Mouse (Mus musculus) liver, embryonic 13.5 days (tissue): Measurements from ENCODE around the gene Prss41. TPM values are rescaled to one million over a fixed set of nuclear protein-coding genes. Genes with fewer than 3 reads are reported as not detected.

Source experiments
- ATAC-seq: fragments of 200-750 bp; cut with Nextera tagmentation; 2 replicates; pipeline ENCODE4 v1.8.0; 2017; ENCODE audit warnings: low read depth, mild to moderate bottlenecking, moderate number of reproducible peaks, moderate library complexity
- DNase-seq: peaks from one replicate; pipeline ENCODE4 v3.0.0; 2022
- H3K27ac ChIP-seq: fragments of 300-500 bp; sonication (generic); 2 replicates; pipeline ENCODE4 v1.5.1; 2015; ENCODE audit warnings: moderate library complexity, mild to moderate bottlenecking, inconsistent platforms
- H3K27me3 ChIP-seq: fragments of 300-500 bp; sonication (generic); 2 replicates; pipeline ENCODE4 v1.6.1; 2015; ENCODE audit warnings: mild to moderate bottlenecking, inconsistent platforms
- H3K36me3 ChIP-seq: fragments of 300-500 bp; sonication (generic); 2 replicates; pipeline ENCODE4 v1.6.1; 2015; ENCODE audit warnings: mild to moderate bottlenecking, inconsistent platforms
- H3K4me1 ChIP-seq: fragments of 300-500 bp; sonication (generic); replicated peaks from 2 replicates; pipeline ENCODE4 v1.6.1; 2015; ENCODE audit warnings: inconsistent platforms
- H3K4me2 ChIP-seq: fragments of 300-500 bp; sonication (generic); 2 replicates; pipeline ENCODE4 v1.6.1; 2015; ENCODE audit warnings: inconsistent platforms, mild to moderate bottlenecking, moderate library complexity
- H3K4me3 ChIP-seq: fragments of 300-500 bp; sonication (generic); replicated peaks from 2 replicates; pipeline ENCODE4 v1.5.1; 2015; ENCODE audit warnings: mild to moderate bottlenecking, inconsistent platforms
- H3K9ac ChIP-seq: fragments of 300-500 bp; sonication (generic); 2 replicates; pipeline ENCODE4 v1.6.1; 2015; ENCODE audit warnings: mild to moderate bottlenecking, inconsistent platforms
- H3K9me3 ChIP-seq: fragments of 300-500 bp; sonication (generic); replicated peaks from 2 replicates; pipeline ENCODE4 v1.6.1; 2016; ENCODE audit warnings: inconsistent platforms
- WGBS: fragments of 180-500 bp; shearing (Covaris S2); methylation state at CpG from one replicate; pipeline ENCODE4 v1.1.7; 2015; ENCODE audit not compliant: insufficient replicate concordance; 5-methylcytosine and 5-hydroxymethylcytosine counted together
- polyA plus RNA-seq: library from polyadenylated mRNA; unstranded; fragments of >200 nt; fragmentation: Nextera tagmentation; extraction: Ambion mirVana; gene quantifications from 2 replicates; pipeline ENCODE4 v1.2.1, GENCODE M21; 2015

Gene Prss41
- polyA plus RNA-seq, 1 experiment from 2014 or later = 0.22 TPM

DNA sequence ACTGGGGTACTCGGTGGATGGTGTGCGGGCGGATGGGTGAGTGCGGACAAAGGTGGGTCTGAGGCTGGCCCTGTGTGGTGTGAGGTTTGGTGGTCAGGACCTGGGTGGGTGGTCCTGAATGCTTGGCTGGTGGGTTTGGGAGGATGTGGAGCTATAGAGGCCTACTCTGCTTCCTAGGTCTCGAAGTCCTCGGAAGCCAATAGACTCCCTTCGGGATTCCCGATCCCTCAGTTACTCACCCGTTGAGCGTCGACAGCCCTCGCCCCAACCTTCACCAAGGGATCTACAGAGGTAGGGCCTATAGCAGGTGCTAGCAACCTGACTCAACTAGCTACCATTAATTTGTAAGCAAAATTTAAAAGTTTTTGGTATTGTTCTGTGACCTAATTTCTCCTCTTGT lies 20.4 kb downstream of the Prss41 start:
- no peak overlapping the region; the same call in 1 of the 2 replicates for H3K27ac ChIP-seq
- H3K9me3 ChIP-seq = peaks cover 15% of the 10 kb centered on the region
- no peak overlapping the region for H3K4me2 ChIP-seq
- H3K27me3 ChIP-seq = no peaks in the 10 kb centered on the region
- ATAC-seq (no peak), DNase-seq (no peak)
- H3K9ac ChIP-seq = no peak overlapping the region
- peaks cover 27% of the 10 kb centered on the region for H3K4me1 ChIP-seq
- H3K4me3 ChIP-seq = no peak overlapping the region
- 90% methylated on average over 12 of the region's 12 CpGs for WGBS
- H3K36me3 ChIP-seq = peaks cover 87% of the 10 kb centered on the region

DNA sequence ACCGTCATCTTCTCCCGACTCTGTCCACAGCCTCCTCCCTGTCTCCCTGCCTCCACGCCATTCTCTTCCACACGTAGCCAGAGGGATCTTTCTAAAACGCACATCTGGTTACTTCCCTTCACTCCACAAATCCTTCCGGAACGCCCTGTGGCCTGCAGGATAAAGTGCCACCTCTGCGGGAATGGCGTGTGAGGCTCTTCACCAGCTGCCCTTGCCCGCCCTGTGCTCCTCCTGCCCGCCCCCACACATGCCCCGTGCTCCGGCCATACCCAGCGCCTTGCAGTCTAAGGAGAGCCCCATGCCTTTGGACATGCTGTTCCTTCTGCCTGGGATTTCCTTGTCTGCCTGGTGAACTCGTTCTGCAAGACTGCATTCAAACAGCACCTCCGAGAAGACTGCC lies 21.0 kb downstream of the Prss41 start:
- WGBS = 87% methylated on average over 16 of the region's 16 CpGs
- DNase-seq (no peak), ATAC-seq (no peak)
- Histone ChIP-seq H3K27ac (no peak overlapping the region; the same call in 1 of the 2 replicates), H3K27me3 (no peaks in the 10 kb centered on the region), H3K36me3 (peaks cover 93% of the 10 kb centered on the region), H3K4me3 (no peak overlapping the region), H3K4me1 (peaks cover 23% of the 10 kb centered on the region), H3K9ac (no peak overlapping the region), H3K4me2 (no peak overlapping the region), H3K9me3 (peaks cover 21% of the 10 kb centered on the region)

DNA sequence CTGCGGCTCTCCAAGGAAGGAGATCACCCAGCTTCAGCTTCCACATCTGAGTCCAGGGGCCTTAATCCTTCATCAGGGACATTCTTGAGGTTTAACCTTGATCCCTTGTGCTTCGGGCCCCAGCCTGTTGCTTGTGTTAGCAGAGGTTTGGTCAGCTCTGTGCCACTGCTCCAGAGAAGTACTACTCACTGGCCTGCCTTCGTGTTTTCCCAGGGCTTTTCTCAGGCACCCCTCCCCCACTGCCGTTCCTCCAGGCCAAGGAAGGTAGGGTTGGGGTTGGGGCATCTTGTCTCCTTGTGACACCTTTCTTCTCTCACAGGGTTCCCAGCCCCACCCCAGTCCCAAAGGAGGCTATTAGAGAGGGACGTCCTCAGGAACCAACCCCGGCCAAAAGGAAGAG lies 21.9 kb downstream of the Prss41 start:
- H3K27me3 ChIP-seq = no peaks in the 10 kb centered on the region
- peaks cover 14% of the 10 kb centered on the region for H3K4me1 ChIP-seq
- no peak overlapping the region for H3K27ac ChIP-seq
- H3K9me3 ChIP-seq = peaks cover 29% of the 10 kb centered on the region
- H3K4me2 ChIP-seq = no peak overlapping the region
- H3K9ac ChIP-seq = no peak overlapping the region
- no peak overlapping the region for H3K4me3 ChIP-seq
- DNase-seq (no peak), ATAC-seq (no peak)
- WGBS = 75% methylated on average over 6 of the region's 6 CpGs
- H3K36me3 ChIP-seq = peaks cover 99% of the 10 kb centered on the region

GRCm38 (mm10) chr17:23820731-23821130 lies 23.2 kb downstream of the Prss41 start:
- H3K27ac ChIP-seq = no peak overlapping the region
- no peak overlapping the region for H3K9ac ChIP-seq
- ATAC-seq = no peak
- DNase-seq = no peak
- H3K9me3 ChIP-seq = peaks cover 32% of the 10 kb centered on the region
- H3K36me3 ChIP-seq = peaks cover 100% of the 10 kb centered on the region
- no peaks in the 10 kb centered on the region for H3K27me3 ChIP-seq
- no peak overlapping the region for H3K4me2 ChIP-seq
- H3K4me1 ChIP-seq = 0 out of 2 replicates have a peak, but pooled peaks cover 3% of the 10 kb centered on the region
- 90% methylated on average over 5 of the region's 5 CpGs for WGBS
- no peak overlapping the region for H3K4me3 ChIP-seq

GRCm38 (mm10) chr17:23819235-23819634 lies 24.7 kb downstream of the Prss41 start:
- Histone ChIP-seq H3K4me1 (no peaks in the 10 kb centered on the region), H3K4me2 (no peak overlapping the region), H3K36me3 (peaks cover 100% of the 10 kb centered on the region), H3K27me3 (no peaks in the 10 kb centered on the region), H3K4me3 (no peak overlapping the region), H3K9me3 (peaks cover 42% of the 10 kb centered on the region), H3K9ac (no peak overlapping the region), H3K27ac (no peak overlapping the region)
- DNase-seq (no peak), ATAC-seq (no peak)
- WGBS = 96% methylated on average over 25 of the region's 25 CpGs

- Histone ChIP-seq H3K27ac (no peak overlapping the region), H3K9me3 (peaks cover 42% of the 10 kb centered on the region), H3K27me3 (no peaks in the 10 kb centered on the region), H3K4me2 (no peak overlapping the region), H3K9ac (no peak overlapping the region), H3K36me3 (peaks cover 100% of the 10 kb centered on the region), H3K4me1 (no peaks in the 10 kb centered on the region), H3K4me3 (no peak overlapping the region)
- WGBS = 94% methylated on average over 8 of the region's 8 CpGs
- no peak for DNase-seq
- ATAC-seq = no peak
Measured at GRCm38 (mm10) chr17:23818579-23818978, 25.4 kb downstream of the Prss41 start.

DNA sequence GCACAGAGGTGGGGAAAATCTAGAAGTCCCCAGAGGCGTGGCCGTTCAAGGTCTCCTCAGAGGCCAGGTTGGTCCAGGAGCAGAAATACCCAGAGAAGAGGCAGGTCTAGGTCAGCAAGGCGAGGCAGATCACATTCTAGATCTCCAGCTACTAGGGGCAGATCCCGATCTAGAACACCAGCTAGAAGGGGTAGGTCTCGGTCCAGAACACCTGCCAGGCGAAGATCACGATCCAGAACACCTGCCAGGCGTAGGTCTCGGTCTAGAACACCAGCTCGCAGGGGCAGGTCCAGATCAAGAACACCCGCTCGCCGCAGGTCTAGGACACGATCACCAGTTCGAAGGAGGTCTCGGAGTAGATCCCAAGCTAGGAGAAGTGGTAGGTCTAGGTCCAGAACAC lies 28.3 kb downstream of the Prss41 start:
- Histone ChIP-seq H3K27ac (no peak overlapping the region), H3K4me1 (no peaks in the 10 kb centered on the region), H3K27me3 (no peaks in the 10 kb centered on the region), H3K36me3 (peaks cover 97% of the 10 kb centered on the region), H3K9me3 (peaks cover 42% of the 10 kb centered on the region), H3K9ac (no peak overlapping the region), H3K4me2 (no peak overlapping the region), H3K4me3 (no peak overlapping the region)
- WGBS = 94% methylated on average over 16 of the region's 16 CpGs
- ATAC-seq (no peak), DNase-seq (no peak)

- H3K4me3 ChIP-seq = no peak overlapping the region
- no peaks in the 10 kb centered on the region for H3K9me3 ChIP-seq
- 95% methylated on average over 3 of the region's 3 CpGs for WGBS
- H3K27me3 ChIP-seq = no peaks in the 10 kb centered on the region
- DNase-seq (no peak), ATAC-seq (no peak)
- peaks cover 31% of the 10 kb centered on the region for H3K4me1 ChIP-seq
- H3K36me3 ChIP-seq = peaks cover 64% of the 10 kb centered on the region
- H3K27ac ChIP-seq = no peak overlapping the region
- no peak overlapping the region for H3K4me2 ChIP-seq
- H3K9ac ChIP-seq = no peak overlapping the region
Measured at GRCm38 (mm10) chr17:23807918-23808317, 36.1 kb downstream of the Prss41 start.

GRCm38 (mm10) chr17:23806867-23807266 lies 37.1 kb downstream of the Prss41 start:
- Histone ChIP-seq H3K9me3 (no peaks in the 10 kb centered on the region), H3K27ac (no peak overlapping the region), H3K4me3 (no peak overlapping the region), H3K4me1 (peaks cover 32% of the 10 kb centered on the region), H3K9ac (no peak overlapping the region), H3K36me3 (peaks cover 54% of the 10 kb centered on the region), H3K4me2 (peak overlapping the region; percentile 22; the same call in 1 of the 2 replicates), H3K27me3 (no peaks in the 10 kb centered on the region)
- DNase-seq (no peak), ATAC-seq (no peak)
- WGBS = 86% methylated on average over 25 of the region's 25 CpGs

DNA sequence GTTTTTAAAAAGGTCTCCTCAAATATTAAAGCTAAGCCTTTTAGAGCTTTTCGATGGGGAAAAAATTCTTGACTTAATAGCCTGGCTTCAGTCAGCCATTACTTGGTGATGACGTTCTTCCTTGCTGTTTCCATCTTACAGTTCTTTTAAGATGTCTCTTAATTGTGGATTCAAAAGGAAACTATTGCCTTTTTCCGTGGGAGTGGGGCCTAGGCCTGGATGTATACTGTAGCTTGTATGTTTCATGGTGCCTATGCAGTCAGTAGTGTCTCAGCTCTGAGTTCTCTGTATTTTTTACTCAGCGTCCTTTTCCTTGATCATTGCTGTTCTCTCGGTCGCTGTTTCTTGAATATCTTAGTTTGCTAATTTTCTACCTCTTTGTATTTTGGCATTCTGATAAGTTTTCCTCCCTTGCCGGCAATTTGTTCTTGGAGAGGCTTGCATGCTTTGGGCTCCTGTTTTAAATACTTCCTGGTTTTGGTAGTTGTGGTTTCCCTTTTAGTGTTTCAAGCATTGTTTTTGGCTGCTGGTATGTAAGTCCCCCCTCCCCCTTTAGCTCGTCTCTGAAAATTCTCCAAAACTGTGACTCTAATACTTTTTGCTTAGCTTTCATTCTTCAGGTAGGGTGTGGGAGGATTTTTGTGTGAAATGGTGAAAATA lies 39.4 kb downstream of the Prss41 start:
- Histone ChIP-seq H3K4me3 (peak overlapping the region; percentile 94), H3K36me3 (peaks cover 30% of the 10 kb centered on the region), H3K4me2 (peak overlapping the region; percentile 82), H3K27me3 (no peaks in the 10 kb centered on the region), H3K4me1 (peaks cover 39% of the 10 kb centered on the region), H3K9me3 (no peaks in the 10 kb centered on the region), H3K9ac (peak overlapping the region; percentile 97), H3K27ac (peak overlapping the region; percentile 96)
- ATAC-seq (no peak), DNase-seq (no peak)
- under 1% methylated on average over 8 of the region's 8 CpGs for WGBS

DNA sequence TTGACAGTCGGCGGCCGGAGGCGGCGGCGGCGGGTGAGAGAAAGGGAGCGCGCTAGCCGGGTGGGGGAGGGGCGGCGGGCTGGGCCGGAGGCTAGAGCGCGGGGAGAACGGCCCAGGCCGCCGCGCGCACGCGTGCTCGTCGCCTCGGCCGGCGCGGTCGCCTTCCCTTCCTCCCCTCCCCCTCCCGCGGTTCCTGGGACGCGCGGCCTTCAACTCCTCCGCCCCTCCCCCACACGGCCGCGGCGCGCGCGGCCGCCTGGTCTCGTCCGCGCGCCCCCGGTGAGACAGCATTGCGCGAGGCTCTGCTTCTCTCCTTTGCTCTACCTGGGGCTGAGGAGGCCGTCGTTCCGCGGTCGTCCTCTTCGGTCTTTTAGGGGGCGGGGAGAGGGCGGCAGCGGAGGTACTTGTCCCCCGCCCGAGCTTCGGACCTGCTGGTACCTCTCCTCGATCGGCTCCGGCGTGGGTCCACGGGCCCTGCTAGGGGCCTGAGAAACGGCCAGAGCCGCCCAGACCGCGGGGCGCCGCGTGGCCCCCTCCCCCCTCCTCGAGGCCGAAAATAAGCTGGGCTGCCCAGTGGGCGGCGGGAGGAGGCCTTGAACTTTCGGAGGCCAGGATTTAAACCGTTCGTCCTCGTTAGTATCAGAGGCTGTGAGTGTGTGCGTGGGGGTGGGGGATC lies 40.5 kb downstream of the Prss41 start:
- DNase-seq = peak; percentile 75
- Histone ChIP-seq H3K9me3 (no peaks in the 10 kb centered on the region), H3K27ac (peak overlapping the region; percentile 96)

More for the DNA sequence above, 40.5 kb downstream of the Prss41 start:
- Histone ChIP-seq H3K4me1 (peaks cover 39% of the 10 kb centered on the region), H3K4me2 (peak overlapping the region; percentile 82), H3K9ac (peak overlapping the region; percentile 97), H3K36me3 (peaks cover 20% of the 10 kb centered on the region), H3K27me3 (no peaks in the 10 kb centered on the region), H3K4me3 (peak overlapping the region; percentile 94)
- peak; percentile 64 for ATAC-seq
- WGBS = under 1% methylated on average over 38 of the region's 83 CpGs
